Mouse (Mus musculus): ENCODE measurements around the gene Pnpla6.

GRCm38 (mm10) chr8:3482240-3482740 lies 32.9 kb upstream of the Pnpla6 start:
- no peak for TF ChIP-seq CHD2 (IDR thresholded peaks at IDR 0.05; ENCODE audit: low read depth, low read length)
- TF ChIP-seq ZC3H11A (IDR thresholded peaks at IDR 0.05; ENCODE audit: borderline replicate concordance, low read depth, low read length): no peak
- no peak for TF ChIP-seq MAFK (IDR thresholded peaks at IDR 0.05; ENCODE audit: insufficient read depth, low read depth, low read length)
- no peak for TF ChIP-seq HCFC1 (IDR thresholded peaks at IDR 0.05; ENCODE audit: borderline replicate concordance, insufficient read depth, low read length)
- no peak for TF ChIP-seq ZNF384 (IDR thresholded peaks at IDR 0.05; ENCODE audit: low read depth, low read length)

Data from ES-E14 (cell line).